ENCODE assay signal across 32 mouse cellular contexts in the genomic region with DNA sequence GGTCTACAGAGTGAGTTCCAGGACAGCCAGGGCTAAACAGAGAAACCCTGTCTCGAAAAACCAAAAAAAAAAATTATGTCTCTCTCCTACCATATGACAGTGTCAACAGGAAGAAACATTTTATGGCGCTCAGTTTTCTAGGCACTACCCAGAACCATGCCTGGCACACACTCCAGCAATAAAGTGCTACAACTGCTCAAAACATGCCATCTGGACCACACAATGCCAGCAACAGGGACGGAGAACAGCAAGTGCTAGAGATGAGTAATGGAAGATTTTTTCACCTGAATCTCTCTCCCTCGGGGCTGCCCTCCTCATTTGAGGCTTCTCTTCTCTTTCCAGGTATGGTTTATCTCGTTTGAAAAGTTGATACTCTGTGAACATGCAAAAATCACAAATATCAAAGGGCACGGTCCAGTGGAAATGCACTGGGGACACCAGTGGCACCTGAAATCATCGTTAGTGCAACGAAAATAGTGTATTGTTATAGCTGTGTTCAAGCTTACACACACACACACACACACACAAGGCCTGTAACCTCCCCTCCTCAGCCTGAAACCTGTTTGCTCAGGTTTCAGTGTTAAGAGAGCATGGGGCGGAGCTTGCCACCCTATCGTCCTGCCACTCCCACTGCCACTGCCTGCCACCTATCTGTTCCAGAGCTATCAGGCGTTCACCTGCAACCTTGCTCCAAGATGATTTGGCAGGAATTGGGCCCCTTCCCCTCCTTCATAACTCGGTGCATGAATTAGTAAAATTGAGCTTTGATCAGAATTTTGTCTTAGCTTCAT. TPM values are rescaled to one million over a fixed set of nuclear protein-coding genes. Genes with fewer than 3 reads are reported as not detected.
DNase-seq lines count a peak whose midpoint lies in the region; ATAC-seq lines count a peak whose summit lies in the region.
"Had no signal": no experiment of that assay in that cellular context is flagged by ENCODE, and none has a peak within 500 bp of the region (broad histone marks: within the 10 kb centered on the region; RNA-seq: fewer than 3 reads in every experiment).

No protein-coding gene starts in this region.

- peaks cover 85% of the 10 kb centered on the region for H3K36me3 ChIP-seq in heart, embryonic 10.5 days
- H3K36me3 ChIP-seq in heart, embryonic 12.5 days: peaks cover 81% of the 10 kb centered on the region
- peaks cover 39% of the 10 kb centered on the region for H3K36me3 ChIP-seq in midbrain, embryonic 11.5 days (ENCODE audit: control insufficient read depth, insufficient read depth, low read length)
- H3K36me3 ChIP-seq in midbrain, embryonic 15.5 days (replicated peaks): peaks cover 61% of the 10 kb centered on the region
- H3K36me3 ChIP-seq in stomach, embryonic 15.5 days: peaks cover 61% of the 10 kb centered on the region
- peaks cover 90% of the 10 kb centered on the region for H3K36me3 ChIP-seq in hindbrain, embryonic 13.5 days

- no peak for ATAC-seq in heart, embryonic 12.5 days (ENCODE audit: insufficient number of reproducible peaks, low FRiP score)
- ATAC-seq in midbrain, embryonic 11.5 days (ENCODE audit: low FRiP score): no peak
- no peak for ATAC-seq in midbrain, embryonic 15.5 days (replicated peaks)
- 0 out of 2 replicates have a peak, but pooled peaks have one; percentile 41 for ATAC-seq in stomach, embryonic 15.5 days (ENCODE audit: insufficient read depth, low FRiP score, low read depth)
- no peak for ATAC-seq in hindbrain, embryonic 13.5 days (ENCODE audit: low FRiP score)
- ATAC-seq: forebrain, embryonic 15.5 days; inflammation-experienced regulatory T-cells, adult 6 months; lung, postnatal 0 days; midbrain, embryonic 13.5 days had no signal

- no peak overlapping the region for H3K4me2 ChIP-seq in heart, embryonic 12.5 days
- no peak overlapping the region for H3K4me2 ChIP-seq in midbrain, embryonic 11.5 days
- no peak overlapping the region for H3K4me2 ChIP-seq in midbrain, embryonic 15.5 days
- no peak overlapping the region for H3K4me2 ChIP-seq in stomach, embryonic 15.5 days
- H3K4me2 ChIP-seq in hindbrain, embryonic 13.5 days: no peak overlapping the region
- H3K4me2 ChIP-seq: embryonic facial prominence, embryonic 12.5 days; forebrain, embryonic 15.5 days; hindbrain, embryonic 15.5 days; midbrain, embryonic 13.5 days had no signal

- peaks cover 2% of the 10 kb centered on the region; the same call in 1 of the 2 replicates for H3K4me1 ChIP-seq in heart, embryonic 10.5 days
- H3K4me1 ChIP-seq in heart, embryonic 12.5 days (replicated peaks): peaks cover 3% of the 10 kb centered on the region
- H3K4me1 ChIP-seq in midbrain, embryonic 11.5 days (ENCODE audit: control insufficient read depth, insufficient read depth, low read length): peaks cover 4% of the 10 kb centered on the region
- H3K4me1 ChIP-seq in midbrain, embryonic 15.5 days: peaks cover 9% of the 10 kb centered on the region
- H3K4me1 ChIP-seq in stomach, embryonic 15.5 days: no peaks in the 10 kb centered on the region; the same call in 1 of the 2 replicates
- H3K4me1 ChIP-seq in hindbrain, embryonic 13.5 days (replicated peaks): peaks cover 10% of the 10 kb centered on the region

- peak; percentile 36 for DNase-seq in heart, embryonic 10.5 days (ENCODE audit: low spot score)
- DNase-seq in midbrain, embryonic 11.5 days (ENCODE audit: low spot score, missing footprints): peak; percentile 51
- DNase-seq in left cerebral cortex, postnatal 25 days (ENCODE audit: low spot score in 2 of 2): no peak
- DNase-seq: adrenal gland, postnatal 10 days; cerebellum, adult 11-12 months; cerebellum, adult 9-11 months; embryo, embryonic 11 days; heart, postnatal 36 days; kidney, adult 8-10 months; kidney, postnatal 4 days; left cerebral cortex, postnatal 4 days; lung, adult 18-20 months; lung, postnatal 4 days; thymus, adult 18-20 months; thymus, postnatal 25 days had no signal

- H3K27ac ChIP-seq in heart, embryonic 10.5 days: no peak overlapping the region
- H3K27ac ChIP-seq in heart, embryonic 12.5 days (ENCODE audit: poor library complexity, severe bottlenecking): no peak overlapping the region
- H3K27ac ChIP-seq in midbrain, embryonic 11.5 days (ENCODE audit: low read depth, low read length): no peak overlapping the region
- no peak overlapping the region for H3K27ac ChIP-seq in midbrain, embryonic 15.5 days
- H3K27ac ChIP-seq in stomach, embryonic 15.5 days: no peak overlapping the region
- H3K27ac ChIP-seq in hindbrain, embryonic 13.5 days: no peak overlapping the region
- H3K27ac ChIP-seq: embryonic facial prominence, embryonic 12.5 days; forebrain, embryonic 15.5 days; hindbrain, embryonic 15.5 days; kidney, postnatal 0 days; midbrain, embryonic 13.5 days had no signal

- H3K9ac ChIP-seq in heart, embryonic 12.5 days: no peak overlapping the region
- H3K9ac ChIP-seq in midbrain, embryonic 11.5 days (ENCODE audit: low read length): no peak overlapping the region
- H3K9ac ChIP-seq in midbrain, embryonic 15.5 days: no peak overlapping the region
- H3K9ac ChIP-seq in stomach, embryonic 15.5 days: no peak overlapping the region
- no peak overlapping the region for H3K9ac ChIP-seq in hindbrain, embryonic 13.5 days
- H3K9ac ChIP-seq: embryonic facial prominence, embryonic 12.5 days; forebrain, embryonic 15.5 days; hindbrain, embryonic 15.5 days; midbrain, embryonic 13.5 days had no signal

- intact Hi-C loops in left cerebral cortex, postnatal 25 days (cut with DNase I): no loop called here

- no peak overlapping the region for H3K4me3 ChIP-seq in heart, embryonic 10.5 days
- H3K4me3 ChIP-seq in heart, embryonic 12.5 days: no peak overlapping the region
- H3K4me3 ChIP-seq in midbrain, embryonic 11.5 days (ENCODE audit: low read depth, low read length): no peak overlapping the region
- no peak overlapping the region for H3K4me3 ChIP-seq in midbrain, embryonic 15.5 days
- no peak overlapping the region for H3K4me3 ChIP-seq in stomach, embryonic 15.5 days (replicated peaks)
- no peak overlapping the region for H3K4me3 ChIP-seq in hindbrain, embryonic 13.5 days
- H3K4me3 ChIP-seq: embryonic facial prominence, embryonic 12.5 days; forebrain, embryonic 15.5 days; hindbrain, embryonic 15.5 days; megakaryocyte, embryonic 14.5 days; midbrain, embryonic 13.5 days had no signal

- 79% methylated on average over 12 of the region's 12 CpGs for WGBS in heart, embryonic 10.5 days
- 84% methylated on average over 12 of the region's 12 CpGs for WGBS in heart, embryonic 12.5 days
- WGBS in midbrain, embryonic 11.5 days: 87% methylated on average over 12 of the region's 12 CpGs
- WGBS in midbrain, embryonic 15.5 days: 89% methylated on average over 12 of the region's 12 CpGs
- WGBS in stomach, embryonic 15.5 days: 77% methylated on average over 12 of the region's 12 CpGs
- WGBS in hindbrain, embryonic 13.5 days: 92% methylated on average over 12 of the region's 12 CpGs

- no peaks in the 10 kb centered on the region for H3K27me3 ChIP-seq in heart, embryonic 10.5 days (ENCODE audit: insufficient read depth, poor library complexity, severe bottlenecking)
- H3K27me3 ChIP-seq in heart, embryonic 12.5 days (replicated peaks): no peaks in the 10 kb centered on the region
- H3K27me3 ChIP-seq in midbrain, embryonic 11.5 days (ENCODE audit: control insufficient read depth, insufficient read depth, low read length): no peaks in the 10 kb centered on the region
- no peaks in the 10 kb centered on the region for H3K27me3 ChIP-seq in midbrain, embryonic 15.5 days (replicated peaks)
- no peaks in the 10 kb centered on the region for H3K27me3 ChIP-seq in stomach, embryonic 15.5 days (replicated peaks)
- H3K27me3 ChIP-seq in hindbrain, embryonic 13.5 days: no peaks in the 10 kb centered on the region
- H3K27me3 ChIP-seq: embryonic facial prominence, embryonic 12.5 days; forebrain, embryonic 15.5 days; hindbrain, embryonic 15.5 days; megakaryocyte, embryonic 14.5 days; midbrain, embryonic 13.5 days had no signal

- H3K9me3 ChIP-seq in heart, embryonic 10.5 days: no peaks in the 10 kb centered on the region
- H3K9me3 ChIP-seq in heart, embryonic 12.5 days (replicated peaks): no peaks in the 10 kb centered on the region
- no peaks in the 10 kb centered on the region for H3K9me3 ChIP-seq in midbrain, embryonic 11.5 days (ENCODE audit: control insufficient read depth, low read length)
- H3K9me3 ChIP-seq in midbrain, embryonic 15.5 days: no peaks in the 10 kb centered on the region
- H3K9me3 ChIP-seq in stomach, embryonic 15.5 days: no peaks in the 10 kb centered on the region
- H3K9me3 ChIP-seq in hindbrain, embryonic 13.5 days: no peaks in the 10 kb centered on the region
- H3K9me3 ChIP-seq: embryonic facial prominence, embryonic 12.5 days; forebrain, embryonic 15.5 days; hindbrain, embryonic 15.5 days; midbrain, embryonic 13.5 days had no signal

RNA-seq across cellular contexts. Expression of a gene that starts 7.8 kb away (rescaled TPM):
- 20.7 and 27.2 TPM in 2 replicates for polyA plus RNA-seq in heart, embryonic 10.5 days (2016; fragmentation: Nextera tagmentation; extraction: Ambion mirVana)
- polyA plus RNA-seq in heart, embryonic 12.5 days (2016; fragmentation: Nextera tagmentation; extraction: Ambion mirVana): 17.0 and 17.7 TPM in 2 replicates
- polyA plus RNA-seq in midbrain, embryonic 11.5 days (2014; fragmentation: Nextera tagmentation; extraction: Ambion mirVana): 37.1 and 40.8 TPM in 2 replicates
- 47.2 and 48.6 TPM in 2 replicates for polyA plus RNA-seq in midbrain, embryonic 15.5 days (2015; fragmentation: Nextera tagmentation; extraction: Ambion mirVana)
- polyA plus RNA-seq in stomach, embryonic 15.5 days (2015; fragmentation: Nextera tagmentation; extraction: Ambion mirVana): 29.6 and 31.3 TPM in 2 replicates
- polyA plus RNA-seq in hindbrain, embryonic 13.5 days (2015; fragmentation: Nextera tagmentation; extraction: Ambion mirVana): 44.1 and 50.3 TPM in 2 replicates
- 10 to 100 TPM; 19.3 to 20.8 TPM for total RNA-seq in left cerebral cortex, postnatal 25 days (2021)

RNA-seq across cellular contexts. Expression of a gene that starts 23.0 kb away (rescaled TPM):
- polyA plus RNA-seq in heart, embryonic 10.5 days (2016; fragmentation: Nextera tagmentation; extraction: Ambion mirVana): 5.8 and 6.4 TPM in 2 replicates
- polyA plus RNA-seq in heart, embryonic 12.5 days (2016; fragmentation: Nextera tagmentation; extraction: Ambion mirVana): 5.4 and 6.0 TPM in 2 replicates
- polyA plus RNA-seq in midbrain, embryonic 11.5 days (2014; fragmentation: Nextera tagmentation; extraction: Ambion mirVana): 7.1 and 8.8 TPM in 2 replicates
- polyA plus RNA-seq in midbrain, embryonic 15.5 days (2015; fragmentation: Nextera tagmentation; extraction: Ambion mirVana): 8.3 and 9.6 TPM in 2 replicates
- polyA plus RNA-seq in stomach, embryonic 15.5 days (2015; fragmentation: Nextera tagmentation; extraction: Ambion mirVana): 7.2 and 7.4 TPM in 2 replicates
- polyA plus RNA-seq in hindbrain, embryonic 13.5 days (2015; fragmentation: Nextera tagmentation; extraction: Ambion mirVana): 6.9 and 8.4 TPM in 2 replicates
- 10 to 100 TPM; 11.0 to 11.5 TPM for total RNA-seq in left cerebral cortex, postnatal 25 days (2021)
- total RNA-seq: monocyte, adult 5-6 weeks had no signal

RNA-seq across cellular contexts. Expression of a gene that starts 23.2 kb away (rescaled TPM):
- 7.0 and 10.1 TPM in 2 replicates for polyA plus RNA-seq in heart, embryonic 10.5 days (2016; fragmentation: Nextera tagmentation; extraction: Ambion mirVana)
- 5.5 and 5.6 TPM in 2 replicates for polyA plus RNA-seq in heart, embryonic 12.5 days (2016; fragmentation: Nextera tagmentation; extraction: Ambion mirVana)
- 13.0 and 14.3 TPM in 2 replicates for polyA plus RNA-seq in midbrain, embryonic 11.5 days (2014; fragmentation: Nextera tagmentation; extraction: Ambion mirVana)
- 23.6 and 24.5 TPM in 2 replicates for polyA plus RNA-seq in midbrain, embryonic 15.5 days (2015; fragmentation: Nextera tagmentation; extraction: Ambion mirVana)
- 9.3 and 11.1 TPM in 2 replicates for polyA plus RNA-seq in stomach, embryonic 15.5 days (2015; fragmentation: Nextera tagmentation; extraction: Ambion mirVana)
- polyA plus RNA-seq in hindbrain, embryonic 13.5 days (2015; fragmentation: Nextera tagmentation; extraction: Ambion mirVana): 18.5 and 20.7 TPM in 2 replicates
- 10 to 100 TPM; 13.2 to 16.9 TPM for total RNA-seq in left cerebral cortex, postnatal 25 days (2021)

RNA-seq across cellular contexts. Expression of a gene that starts 38.7 kb away (rescaled TPM):
- polyA plus RNA-seq in heart, embryonic 10.5 days (2016; fragmentation: Nextera tagmentation; extraction: Ambion mirVana): 1.8 and 2.5 TPM in 2 replicates
- polyA plus RNA-seq in heart, embryonic 12.5 days (2016; fragmentation: Nextera tagmentation; extraction: Ambion mirVana): 2.2 and 2.5 TPM in 2 replicates
- 2.5 and 2.7 TPM in 2 replicates for polyA plus RNA-seq in midbrain, embryonic 11.5 days (2014; fragmentation: Nextera tagmentation; extraction: Ambion mirVana)
- polyA plus RNA-seq in midbrain, embryonic 15.5 days (2015; fragmentation: Nextera tagmentation; extraction: Ambion mirVana): 7.0 and 7.9 TPM in 2 replicates
- polyA plus RNA-seq in stomach, embryonic 15.5 days (2015; fragmentation: Nextera tagmentation; extraction: Ambion mirVana): 3.5 and 4.3 TPM in 2 replicates
- polyA plus RNA-seq in hindbrain, embryonic 13.5 days (2015; fragmentation: Nextera tagmentation; extraction: Ambion mirVana): 4.3 and 5.8 TPM in 2 replicates
- total RNA-seq in left cerebral cortex, postnatal 25 days (2021): 1 to 10 TPM; 8.4 to 8.8 TPM
- total RNA-seq: monocyte, adult 5-6 weeks had no signal
- polyA plus RNA-seq: G1E had no signal

RNA-seq across cellular contexts. Expression of a gene that starts 40.5 kb away (rescaled TPM):
- not detected in 2 replicates for polyA plus RNA-seq in heart, embryonic 10.5 days (2016; fragmentation: Nextera tagmentation; extraction: Ambion mirVana)
- polyA plus RNA-seq in heart, embryonic 12.5 days (2016; fragmentation: Nextera tagmentation; extraction: Ambion mirVana): 0.31 TPM in 1 of 2 replicates, not detected in the other
- polyA plus RNA-seq in midbrain, embryonic 11.5 days (2014; fragmentation: Nextera tagmentation; extraction: Ambion mirVana): 0.26 TPM in 1 of 2 replicates, not detected in the other
- polyA plus RNA-seq in midbrain, embryonic 15.5 days (2015; fragmentation: Nextera tagmentation; extraction: Ambion mirVana): 0.48 TPM in 1 of 2 replicates, not detected in the other
- polyA plus RNA-seq in stomach, embryonic 15.5 days (2015; fragmentation: Nextera tagmentation; extraction: Ambion mirVana): 0.15 TPM in 1 of 2 replicates, not detected in the other
- polyA plus RNA-seq in hindbrain, embryonic 13.5 days (2015; fragmentation: Nextera tagmentation; extraction: Ambion mirVana): 0.19 TPM in 1 of 2 replicates, not detected in the other
- total RNA-seq in left cerebral cortex, postnatal 25 days (2021): not detected
- total RNA-seq: G1E; gastrocnemius, adult 8-10 months; heart, postnatal 36 days; layer of hippocampus, postnatal 10 days; left cerebral cortex, adult 8-10 months had no signal
- polyA plus RNA-seq: forebrain, embryonic 15.5 days; G1E; inflammation-experienced regulatory T-cells, adult 6 months; midbrain, embryonic 13.5 days had no signal

Comparison
In these comparisons a context has a peak if more than half of its experiments do, and no peak if none do; other contexts are left out.
1. DNase-seq: peak in heart, embryonic 10.5 days (single experiment) and midbrain, embryonic 11.5 days (single experiment); none in left cerebral cortex, postnatal 25 days (0 of 2).